Mouse (Mus musculus): ENCODE results near the gene Chst12.

The Chst12 gene

GRCm38 (mm10) chr5:140517159-140517920, 12.0 kb downstream of the Chst12 start:
- no peak for DNase-seq (ENCODE audit: low spot score)

- DNase-seq (ENCODE audit: low spot score), result no peak
Observed at GRCm38 (mm10) chr5:140517921-140518230, 12.5 kb downstream of the Chst12 start.

GRCm38 (mm10) chr5:140521196-140521595, 15.8 kb downstream of the Chst12 start:
- DNase-seq (ENCODE audit: low spot score), result no peak

GRCm38 (mm10) chr5:140526754-140527153, 21.4 kb downstream of the Chst12 start:
- no peak for DNase-seq (ENCODE audit: low spot score)

- no peak for DNase-seq (ENCODE audit: low spot score)
Observed at GRCm38 (mm10) chr5:140538111-140538683, 32.8 kb downstream of the Chst12 start.

- peak; percentile 94 for DNase-seq (ENCODE audit: low spot score)
Observed at GRCm38 (mm10) chr5:140540106-140540505, 34.8 kb downstream of the Chst12 start.

- no peak for DNase-seq (ENCODE audit: low spot score)
Observed at GRCm38 (mm10) chr5:140542811-140543575, 37.6 kb downstream of the Chst12 start.

GRCm38 (mm10) chr5:140545651-140546050, 40.3 kb downstream of the Chst12 start:
- no peak for DNase-seq (ENCODE audit: low spot score)

- DNase-seq (ENCODE audit: low spot score), result no peak
Observed at GRCm38 (mm10) chr5:140546332-140546731, 41.0 kb downstream of the Chst12 start.

- peak; percentile 54 for DNase-seq (ENCODE audit: low spot score)
Observed at GRCm38 (mm10) chr5:140549306-140550047, 44.1 kb downstream of the Chst12 start.

- no peak for DNase-seq (ENCODE audit: low spot score)
Observed at GRCm38 (mm10) chr5:140553719-140554118, 48.4 kb downstream of the Chst12 start.

- DNase-seq (ENCODE audit: low spot score), result no peak
Observed at GRCm38 (mm10) chr5:140556859-140557258, 51.5 kb downstream of the Chst12 start.

- no peak for DNase-seq (ENCODE audit: low spot score)
Observed at GRCm38 (mm10) chr5:140562601-140563000, 57.3 kb downstream of the Chst12 start.

GRCm38 (mm10) chr5:140564896-140565295, 59.5 kb downstream of the Chst12 start, which contains the start of gene Grifin:
TSS of gene Grifin (minus strand) at chr5:140565071.
- DNase-seq (ENCODE audit: low spot score), result no peak

- DNase-seq (ENCODE audit: low spot score), result no peak
Observed at GRCm38 (mm10) chr5:140565451-140565850, 60.1 kb downstream of the Chst12 start.

GRCm38 (mm10) chr5:140565856-140566255, 60.5 kb downstream of the Chst12 start:
- peak; percentile 63 for DNase-seq (ENCODE audit: low spot score)

GRCm38 (mm10) chr5:140566271-140566670, 60.9 kb downstream of the Chst12 start:
- no peak for DNase-seq (ENCODE audit: low spot score)

- peak; percentile 48 for DNase-seq (ENCODE audit: low spot score)
Observed at GRCm38 (mm10) chr5:140567321-140567720, 62.0 kb downstream of the Chst12 start.

- no peak for DNase-seq (ENCODE audit: low spot score)
Observed at GRCm38 (mm10) chr5:140567751-140568150, 62.4 kb downstream of the Chst12 start.

GRCm38 (mm10) chr5:140568321-140568970, 63.1 kb downstream of the Chst12 start:
- peak; percentile 86 for DNase-seq (ENCODE audit: low spot score)

- DNase-seq (ENCODE audit: low spot score), result no peak
Observed at GRCm38 (mm10) chr5:140569032-140569595, 63.8 kb downstream of the Chst12 start.

Data from retina, embryonic 14.5 days (tissue).